Mouse (Mus musculus) lung, adult 2 months (tissue): ENCODE results near the gene C5ar2. TPM values are rescaled to one million over a fixed set of nuclear protein-coding genes. Genes with fewer than 3 reads are reported as not detected.
A peak's percentile ranks its signal among the peaks of the same experiment; 100 is the strongest.

Source experiments
- DNase-seq: peaks from one replicate; pipeline ENCODE4 v3.0.0; 2022
- H3K4me1 ChIP-seq: fragments of 200-500 bp; 2 replicates; pipeline ENCODE4 v1.6.1; 2011; ENCODE audit warnings: low read length; ENCODE audit not compliant: control insufficient read depth, insufficient read depth
- H3K4me3 ChIP-seq: fragments of 200-500 bp; replicated peaks from 2 replicates; pipeline ENCODE3; 2011; ENCODE audit warnings: low read depth, mild to moderate bottlenecking, control low read depth, low read length; ENCODE audit errors: extremely low read depth
- CTCF ChIP-seq: fragments of 200-500 bp; IDR thresholded peaks from 2 replicates; pipeline ENCODE4 v1.5.1; 2011; ENCODE audit warnings: mild to moderate bottlenecking, low read length, control low read depth; ENCODE audit not compliant: insufficient read depth
- POLR2A ChIP-seq: fragments of 200-500 bp; IDR thresholded peaks from 2 replicates; pipeline ENCODE4 v1.6.1; 2011; ENCODE audit warnings: low read depth, mild to moderate bottlenecking, control low read depth, low read length, borderline replicate concordance; ENCODE audit errors: extremely low read depth
- WGBS: fragments of 180-500 bp; shearing (Covaris S2); methylation state at CpG from one replicate; pipeline ENCODE4 v1.1.7; 2018; 5-methylcytosine and 5-hydroxymethylcytosine counted together
- polyA plus RNA-seq: library from polyadenylated mRNA; depleted of rRNA; stranded (reverse); fragments of >200 nt; gene quantifications from 2 replicates; pipeline ENCODE4 v1.2.3, GENCODE M21; 2012

Gene C5ar2
- polyA plus RNA-seq, 1 experiment: 3.2 TPM

- H3K4me1 ChIP-seq: peaks cover 3% of the 10 kb centered on the region; the same call in 1 of the 2 replicates
- TF ChIP-seq CTCF: no peak
- TF ChIP-seq POLR2A: no peak
- WGBS: 26% methylated on average over 9 of the region's 9 CpGs
- H3K4me3 ChIP-seq: no peak overlapping the region
- peak; percentile 41 for DNase-seq
Observed at GRCm38 (mm10) chr7:16239554-16239997, 4.4 kb downstream of the C5ar2 start.

GRCm38 (mm10) chr7:16229869-16230268, 14.1 kb downstream of the C5ar2 start:
- Histone ChIP-seq H3K4me3 (no peak overlapping the region), H3K4me1 (peaks cover 9% of the 10 kb centered on the region)
- 34% methylated on average over 5 of the region's 5 CpGs for WGBS
- DNase-seq: no peak
- TF ChIP-seq CTCF (no peak), POLR2A (no peak)

GRCm38 (mm10) chr7:16221582-16222272, 22.2 kb downstream of the C5ar2 start, which contains the start of gene Dhx34:
TSS of gene Dhx34 (minus strand) at chr7:16222037.
- peak within 1 kb of the TSS; percentile 86 for H3K4me3 ChIP-seq
- peak; percentile 93 for DNase-seq
- no peaks in the 10 kb centered on the region; the same call in 1 of the 2 replicates for H3K4me1 ChIP-seq
- 2% methylated on average over 34 of the region's 34 CpGs for WGBS
- TF ChIP-seq CTCF: peak; percentile 42
- TF ChIP-seq POLR2A: peak; percentile 75; the same call in 1 of the 2 replicates

- H3K4me3 ChIP-seq: no peak overlapping the region
- 95% methylated on average over 9 of the region's 9 CpGs for WGBS
- H3K4me1 ChIP-seq: no peaks in the 10 kb centered on the region
- TF ChIP-seq POLR2A: no peak
- TF ChIP-seq CTCF: no peak
- DNase-seq: no peak
Observed at GRCm38 (mm10) chr7:16213986-16214385, 30.0 kb downstream of the C5ar2 start.

GRCm38 (mm10) chr7:16213196-16213595, 30.8 kb downstream of the C5ar2 start:
- Histone ChIP-seq H3K4me1 (no peaks in the 10 kb centered on the region), H3K4me3 (no peak overlapping the region)
- no peak for TF ChIP-seq CTCF
- TF ChIP-seq POLR2A: no peak
- WGBS: 90% methylated on average over 6 of the region's 6 CpGs
- no peak for DNase-seq

GRCm38 (mm10) chr7:16210862-16211365, 33.0 kb downstream of the C5ar2 start:
- WGBS: 78% methylated on average over 12 of the region's 12 CpGs
- Histone ChIP-seq H3K4me3 (no peak overlapping the region), H3K4me1 (no peaks in the 10 kb centered on the region)
- DNase-seq: no peak
- no peak for TF ChIP-seq POLR2A
- peak; percentile 35; the same call in 1 of the 2 replicates for TF ChIP-seq CTCF

- 62% methylated on average over 21 of the region's 21 CpGs for WGBS
Observed at GRCm38 (mm10) chr7:16208781-16209665, 34.9 kb downstream of the C5ar2 start.

GRCm38 (mm10) chr7:16207496-16207895, 36.5 kb downstream of the C5ar2 start:
- TF ChIP-seq CTCF (no peak), POLR2A (no peak)
- H3K4me1 ChIP-seq: no peaks in the 10 kb centered on the region
- H3K4me3 ChIP-seq: no peak overlapping the region
- no peak for DNase-seq
- WGBS: 80% methylated on average over 10 of the region's 10 CpGs

More at GRCm38 (mm10) chr7:16208781-16209665, 34.9 kb downstream of the C5ar2 start:
- Histone ChIP-seq H3K4me3 (no peak overlapping the region), H3K4me1 (no peaks in the 10 kb centered on the region)
- DNase-seq: no peak
- TF ChIP-seq POLR2A: no peak
- no peak for TF ChIP-seq CTCF

GRCm38 (mm10) chr7:16207076-16207475, 36.9 kb downstream of the C5ar2 start:
- no peak for TF ChIP-seq POLR2A
- WGBS: 72% methylated on average over 7 of the region's 7 CpGs
- H3K4me1 ChIP-seq: no peaks in the 10 kb centered on the region
- H3K4me3 ChIP-seq: no peak overlapping the region
- DNase-seq: no peak
